Comparison of ENCODE assay signal across 33 mouse cellular contexts in genomic region chr1:18857457-18857856, GRCm38 (mm10).
"Had no signal": no experiment of that assay in that cellular context is flagged by ENCODE, and none has a peak within 500 bp of the region (broad histone marks: within the 10 kb centered on the region; RNA-seq: fewer than 3 reads in every experiment).

No protein-coding gene starts in this region.

- H3K27ac ChIP-seq: limb, embryonic 10.5 days; limb, embryonic 12.5 days; limb, embryonic 13.5 days; limb, embryonic 15.5 days; liver, embryonic 12.5 days; liver, embryonic 13.5 days; liver, embryonic 14.5 days; liver, embryonic 15.5 days; lung, embryonic 15.5 days; macrophage; midbrain, embryonic 10.5 days; midbrain, embryonic 12.5 days; midbrain, embryonic 13.5 days; midbrain, embryonic 15.5 days; neural tube, embryonic 12.5 days; neural tube, embryonic 13.5 days had no signal

- ATAC-seq: liver, embryonic 12.5 days; liver, postnatal 0 days; lung, postnatal 0 days; midbrain, embryonic 13.5 days; midbrain, embryonic 15.5 days; midbrain, embryonic 16.5 days had no signal

- DNase-seq: left cerebral cortex, postnatal 4 days; liver; liver, embryonic 13.5 days; liver, postnatal 0 days; lung, adult 18-20 months; lung, adult 2 months; lung, embryonic 14.5 days; lung, postnatal 10 days; lung, postnatal 14 days; lung, postnatal 36 days; lung, postnatal 4 days; midbrain, embryonic 14.5 days had no signal

- H3K4me2 ChIP-seq: limb, embryonic 12.5 days; limb, embryonic 13.5 days; limb, embryonic 15.5 days; liver, embryonic 11.5 days; liver, embryonic 12.5 days; liver, embryonic 13.5 days; liver, embryonic 15.5 days; lung, embryonic 14.5 days; lung, embryonic 15.5 days; midbrain, embryonic 11.5 days; midbrain, embryonic 12.5 days; midbrain, embryonic 13.5 days; midbrain, embryonic 15.5 days; neural tube, embryonic 12.5 days; neural tube, embryonic 13.5 days had no signal

- H3K36me3 ChIP-seq: limb, embryonic 10.5 days; limb, embryonic 12.5 days; limb, embryonic 13.5 days; limb, embryonic 15.5 days; liver, embryonic 12.5 days; liver, embryonic 13.5 days; liver, embryonic 15.5 days; lung, embryonic 15.5 days; midbrain, embryonic 10.5 days; midbrain, embryonic 12.5 days; midbrain, embryonic 13.5 days; midbrain, embryonic 15.5 days; neural tube, embryonic 12.5 days; neural tube, embryonic 13.5 days had no signal

- H3K9me3 ChIP-seq: limb, embryonic 10.5 days; limb, embryonic 12.5 days; limb, embryonic 13.5 days; limb, embryonic 15.5 days; liver, embryonic 12.5 days; liver, embryonic 13.5 days; liver, embryonic 15.5 days; lung, embryonic 15.5 days; megakaryocyte, embryonic 14.5 days; midbrain, embryonic 10.5 days; midbrain, embryonic 12.5 days; midbrain, embryonic 13.5 days; midbrain, embryonic 15.5 days; neural tube, embryonic 12.5 days; neural tube, embryonic 13.5 days had no signal

- H3K27me3 ChIP-seq: limb, embryonic 12.5 days; limb, embryonic 13.5 days; limb, embryonic 15.5 days; liver, embryonic 12.5 days; liver, embryonic 13.5 days; liver, embryonic 15.5 days; lung, embryonic 15.5 days; megakaryocyte, embryonic 14.5 days; midbrain, embryonic 12.5 days; midbrain, embryonic 13.5 days; midbrain, embryonic 15.5 days; neural tube, embryonic 12.5 days; neural tube, embryonic 13.5 days had no signal

- H3K4me3 ChIP-seq: limb, embryonic 10.5 days; limb, embryonic 12.5 days; limb, embryonic 13.5 days; limb, embryonic 15.5 days; liver, embryonic 12.5 days; liver, embryonic 13.5 days; liver, embryonic 15.5 days; lung, embryonic 15.5 days; megakaryocyte, embryonic 14.5 days; midbrain, embryonic 10.5 days; midbrain, embryonic 12.5 days; midbrain, embryonic 13.5 days; midbrain, embryonic 15.5 days; myocyte; neural tube, embryonic 12.5 days; neural tube, embryonic 13.5 days had no signal

- H3K9ac ChIP-seq: limb, embryonic 12.5 days; limb, embryonic 13.5 days; limb, embryonic 15.5 days; liver, embryonic 12.5 days; liver, embryonic 13.5 days; liver, embryonic 14.5 days; liver, embryonic 15.5 days; liver, postnatal 0 days; lung, embryonic 14.5 days; lung, embryonic 15.5 days; midbrain, embryonic 12.5 days; midbrain, embryonic 13.5 days; midbrain, embryonic 15.5 days; neural tube, embryonic 12.5 days; neural tube, embryonic 13.5 days had no signal

- H3K4me1 ChIP-seq: limb, embryonic 10.5 days; limb, embryonic 12.5 days; limb, embryonic 13.5 days; limb, embryonic 15.5 days; liver, embryonic 12.5 days; liver, embryonic 13.5 days; liver, embryonic 15.5 days; lung, embryonic 15.5 days; megakaryocyte, embryonic 14.5 days; midbrain, embryonic 10.5 days; midbrain, embryonic 12.5 days; midbrain, embryonic 13.5 days; midbrain, embryonic 15.5 days; neural tube, embryonic 12.5 days; neural tube, embryonic 13.5 days had no signal
